Mouse (Mus musculus) midbrain, embryonic 15.5 days (tissue): Measurements from ENCODE around the gene Psmd3. TPM values are rescaled to one million over a fixed set of nuclear protein-coding genes. Genes with fewer than 3 reads are reported as not detected.
A peak's percentile ranks its signal among the peaks of the same experiment; 100 is the strongest.
"Not testable (repeated sequence)": the region's sequence is repeated elsewhere in the genome, so short reads cannot be mapped to it uniquely, and the experiment has no call there.

ENCODE experiments used
- ATAC-seq: fragments of 200-750 bp; cut with Nextera tagmentation; replicated peaks from 2 replicates; pipeline ENCODE4 v1.8.0; 2017; ENCODE audit warnings: moderate TSS enrichment
- H3K27ac ChIP-seq: fragments of 300-500 bp; sonication (generic); 2 replicates; pipeline ENCODE4 v1.5.1; 2015; ENCODE audit warnings: mild to moderate bottlenecking, inconsistent platforms
- H3K27me3 ChIP-seq: fragments of 300-500 bp; sonication (generic); replicated peaks from 2 replicates; pipeline ENCODE4 v1.6.1; 2015; ENCODE audit warnings: inconsistent platforms
- H3K36me3 ChIP-seq: fragments of 300-500 bp; sonication (generic); replicated peaks from 2 replicates; pipeline ENCODE4 v1.6.1; 2015; ENCODE audit warnings: inconsistent platforms
- H3K4me1 ChIP-seq: fragments of 300-500 bp; sonication (generic); 2 replicates; pipeline ENCODE4 v1.6.1; 2015; ENCODE audit warnings: inconsistent platforms
- H3K4me2 ChIP-seq: fragments of 300-500 bp; sonication (generic); 2 replicates; pipeline ENCODE4 v1.6.1; 2015; ENCODE audit warnings: inconsistent platforms, mild to moderate bottlenecking, moderate library complexity
- H3K4me3 ChIP-seq: fragments of 300-500 bp; sonication (generic); 2 replicates; pipeline ENCODE4 v1.5.1; 2015; ENCODE audit warnings: mild to moderate bottlenecking, inconsistent platforms
- H3K9ac ChIP-seq: fragments of 300-500 bp; sonication (generic); 2 replicates; pipeline ENCODE4 v1.6.1; 2015; ENCODE audit warnings: mild to moderate bottlenecking, inconsistent platforms
- H3K9me3 ChIP-seq: fragments of 300-500 bp; sonication (generic); 2 replicates; pipeline ENCODE4 v1.6.1; 2016; ENCODE audit warnings: inconsistent platforms
- WGBS: fragments of 180-500 bp; shearing (Covaris S2); methylation state at CpG from one replicate; pipeline ENCODE4 v1.1.7; 2015; ENCODE audit warnings: mixed read lengths; 5-methylcytosine and 5-hydroxymethylcytosine counted together
- polyA plus RNA-seq: library from polyadenylated mRNA; unstranded; fragments of >200 nt; fragmentation: Nextera tagmentation; extraction: Ambion mirVana; gene quantifications from 2 replicates; pipeline ENCODE4 v1.2.1, GENCODE M21; 2015

The Psmd3 gene
- polyA plus RNA-seq, 1 experiment from 2014 or later = 198 TPM

GRCm38 (mm10) chr11:98671857-98672256 lies 10.5 kb upstream of the Psmd3 start:
- Histone ChIP-seq H3K27ac (no peak overlapping the region), H3K4me3 (no peak overlapping the region), H3K9ac (no peak overlapping the region), H3K27me3 (no peaks in the 10 kb centered on the region; the same call in none of the 2 replicates), H3K36me3 (no peaks in the 10 kb centered on the region), H3K4me1 (no peaks in the 10 kb centered on the region), H3K9me3 (no peaks in the 10 kb centered on the region), H3K4me2 (no peak overlapping the region)
- no peak for ATAC-seq
- 58% methylated on average over 5 of the region's 5 CpGs for WGBS

DNA sequence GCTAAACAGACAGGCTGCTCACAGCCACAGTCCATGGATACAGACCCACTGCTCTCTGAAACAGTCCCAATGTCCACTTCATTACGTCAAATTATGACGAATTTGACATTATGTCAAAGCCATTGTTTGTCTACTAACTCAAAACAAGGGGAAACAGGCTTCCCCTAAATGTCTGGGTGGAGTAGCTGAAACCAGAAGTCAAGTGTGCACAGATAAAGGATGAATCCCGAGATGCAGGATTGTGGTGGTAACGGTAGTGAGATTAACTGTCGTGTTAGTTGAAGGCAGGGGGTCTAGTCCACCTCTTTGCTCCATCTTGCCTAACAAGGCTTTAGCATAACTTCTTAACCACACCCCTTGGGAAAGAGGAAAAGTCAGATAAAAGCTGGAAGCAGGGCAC lies 9.9 kb upstream of the Psmd3 start:
- no peak overlapping the region for H3K9ac ChIP-seq
- H3K4me1 ChIP-seq = no peaks in the 10 kb centered on the region
- H3K27me3 ChIP-seq = no peaks in the 10 kb centered on the region; the same call in none of the 2 replicates
- H3K36me3 ChIP-seq = no peaks in the 10 kb centered on the region
- H3K27ac ChIP-seq = no peak overlapping the region
- WGBS = 87% methylated on average over 5 of the region's 5 CpGs
- H3K4me2 ChIP-seq = no peak overlapping the region
- ATAC-seq = no peak
- no peak overlapping the region for H3K4me3 ChIP-seq
- no peaks in the 10 kb centered on the region for H3K9me3 ChIP-seq

- H3K9me3 ChIP-seq, H3K9ac ChIP-seq, H3K27me3 ChIP-seq, H3K27ac ChIP-seq, H3K4me1 ChIP-seq, H3K36me3 ChIP-seq, ATAC-seq, H3K4me3 ChIP-seq: not testable (repeated sequence)
- H3K4me2 ChIP-seq = 0 out of 2 replicates have a peak overlapping the region, but pooled peaks have one; percentile 14
- 5% methylated on average over 7 of the region's 7 CpGs for WGBS
Measured at GRCm38 (mm10) chr11:98673136-98673535, 9.2 kb upstream of the Psmd3 start.

DNA sequence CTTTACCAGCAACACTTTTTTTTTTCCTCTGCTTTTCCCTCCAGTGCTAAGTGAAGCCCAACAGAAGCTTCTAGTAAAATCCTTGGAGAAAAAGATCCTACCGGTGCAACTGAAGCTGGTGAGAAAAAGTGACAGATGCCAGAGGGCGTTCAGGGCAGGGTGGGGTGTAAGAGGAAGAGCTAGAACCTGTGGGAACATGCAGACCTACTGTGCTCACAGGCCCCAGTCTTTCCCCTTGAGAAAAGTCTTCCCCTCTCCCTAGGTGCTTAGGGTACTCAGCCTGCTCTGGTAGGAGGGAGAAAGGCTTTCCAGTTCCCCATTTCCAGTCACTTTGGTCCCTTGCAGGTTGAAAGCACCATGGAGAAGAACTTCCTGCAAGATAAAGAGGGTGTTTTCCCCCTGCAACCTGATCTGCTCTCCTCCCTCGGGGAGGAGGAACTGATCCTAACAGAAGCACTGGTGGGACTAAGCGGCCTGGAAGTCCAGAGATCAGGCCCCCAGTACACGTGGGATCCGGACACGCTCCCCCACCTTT lies 6.5 kb upstream of the Psmd3 start:
- Histone ChIP-seq H3K36me3 (no peaks in the 10 kb centered on the region), H3K27me3 (no peaks in the 10 kb centered on the region; the same call in 1 of the 2 replicates), H3K27ac (no peak overlapping the region), H3K9me3 (no peaks in the 10 kb centered on the region), H3K4me3 (no peak overlapping the region), H3K4me1 (no peaks in the 10 kb centered on the region), H3K4me2 (no peak overlapping the region), H3K9ac (no peak overlapping the region)
- ATAC-seq = no peak
- WGBS = 50% methylated on average over 7 of the region's 7 CpGs

- Histone ChIP-seq H3K27ac (no peak overlapping the region), H3K27me3 (no peaks in the 10 kb centered on the region), H3K36me3 (no peaks in the 10 kb centered on the region), H3K4me3 (no peak overlapping the region), H3K9ac (no peak overlapping the region), H3K4me1 (peaks cover 18% of the 10 kb centered on the region), H3K4me2 (no peak overlapping the region), H3K9me3 (no peaks in the 10 kb centered on the region)
- ATAC-seq = no peak
- 97% methylated on average over 1 of the region's 1 CpGs for WGBS
Measured at GRCm38 (mm10) chr11:98680023-98680422, 2.3 kb upstream of the Psmd3 start.

DNA sequence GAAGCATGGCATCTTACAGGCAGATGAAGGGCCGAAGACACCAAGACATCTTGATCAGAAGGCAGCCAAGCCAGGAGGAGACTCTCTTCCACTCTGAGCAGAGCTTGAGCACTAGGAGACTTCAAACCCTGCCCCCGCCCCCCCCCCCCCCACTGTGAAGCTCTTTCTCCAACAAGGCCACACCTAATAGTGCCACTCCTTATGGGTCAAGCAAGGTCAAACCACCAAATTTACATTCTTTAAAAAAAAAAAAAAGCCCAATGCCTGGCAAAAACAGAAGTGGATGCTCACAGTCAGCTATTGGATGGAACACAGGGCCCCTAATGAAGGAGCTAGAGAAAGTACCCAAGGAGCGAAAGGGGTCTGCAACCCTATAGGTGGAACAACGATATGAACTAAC lies 1.8 kb upstream of the Psmd3 start:
- ATAC-seq, H3K36me3 ChIP-seq, H3K9ac ChIP-seq, H3K4me3 ChIP-seq, H3K27ac ChIP-seq, H3K27me3 ChIP-seq, H3K9me3 ChIP-seq, H3K4me2 ChIP-seq: not testable (repeated sequence)
- WGBS = 88% methylated on average over 4 of the region's 4 CpGs
- H3K4me1 ChIP-seq = peaks cover 18% of the 10 kb centered on the region

DNA sequence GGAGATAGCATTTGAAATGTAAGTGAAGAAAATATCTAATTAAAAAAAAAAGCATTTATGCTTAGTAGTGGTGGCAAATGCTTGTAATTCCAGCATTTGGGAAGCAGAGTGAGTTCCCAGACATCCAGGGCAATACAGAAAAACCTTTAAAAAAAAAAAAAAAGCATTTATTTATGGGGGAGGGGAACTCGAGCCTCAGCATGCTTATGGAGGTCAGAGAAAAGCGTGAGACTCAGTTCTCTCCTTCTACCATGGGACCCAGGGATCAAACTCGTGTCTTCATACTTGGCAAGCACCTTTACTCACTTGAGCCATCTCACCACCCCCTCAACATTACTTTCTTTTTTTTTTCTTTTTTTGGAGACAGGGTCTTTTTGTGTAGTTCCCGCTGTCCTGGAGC lies 1.2 kb upstream of the Psmd3 start:
- Histone ChIP-seq H3K4me3 (peak overlapping the region; percentile 99; the same call in 1 of the 2 replicates), H3K36me3 (peaks cover 7% of the 10 kb centered on the region; the same call in 1 of the 2 replicates), H3K27me3 (no peaks in the 10 kb centered on the region), H3K9me3 (no peaks in the 10 kb centered on the region), H3K4me1 (peaks cover 18% of the 10 kb centered on the region), H3K27ac (no peak overlapping the region), H3K4me2 (no peak overlapping the region), H3K9ac (no peak overlapping the region)
- no peak for ATAC-seq
- 83% methylated on average over 4 of the region's 4 CpGs for WGBS

DNA sequence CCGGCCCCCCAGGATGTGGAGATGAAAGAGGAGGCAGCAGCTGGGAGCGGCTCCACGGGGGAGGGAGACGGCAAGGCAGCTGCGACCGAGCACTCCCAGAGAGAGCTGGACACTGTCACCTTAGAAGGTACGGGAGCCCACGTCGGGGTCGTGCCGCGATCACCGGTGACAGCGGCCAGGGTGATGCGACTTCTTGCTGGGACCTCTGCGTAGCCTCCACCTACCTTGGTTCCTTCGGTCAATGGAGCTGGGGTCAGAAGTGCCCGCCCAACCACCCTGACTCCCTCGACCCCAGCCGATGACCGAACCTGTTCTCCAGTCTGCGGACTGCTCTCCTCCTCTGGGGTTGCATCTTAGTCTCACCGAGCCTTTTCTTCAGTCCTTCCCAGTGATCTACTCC lies 457 bp downstream of the Psmd3 start:
- peaks cover 18% of the 10 kb centered on the region for H3K4me1 ChIP-seq
- H3K4me3 ChIP-seq = peak overlapping the region; percentile 99
- peak overlapping the region; percentile 81 for H3K4me2 ChIP-seq
- 0% methylated on average over 23 of the region's 23 CpGs for WGBS
- peak overlapping the region; percentile 99 for H3K9ac ChIP-seq
- peak; percentile 37 for ATAC-seq
- peaks cover 20% of the 10 kb centered on the region for H3K36me3 ChIP-seq
- no peaks in the 10 kb centered on the region for H3K9me3 ChIP-seq
- H3K27ac ChIP-seq = peak overlapping the region; percentile 86
- H3K27me3 ChIP-seq = no peaks in the 10 kb centered on the region

DNA sequence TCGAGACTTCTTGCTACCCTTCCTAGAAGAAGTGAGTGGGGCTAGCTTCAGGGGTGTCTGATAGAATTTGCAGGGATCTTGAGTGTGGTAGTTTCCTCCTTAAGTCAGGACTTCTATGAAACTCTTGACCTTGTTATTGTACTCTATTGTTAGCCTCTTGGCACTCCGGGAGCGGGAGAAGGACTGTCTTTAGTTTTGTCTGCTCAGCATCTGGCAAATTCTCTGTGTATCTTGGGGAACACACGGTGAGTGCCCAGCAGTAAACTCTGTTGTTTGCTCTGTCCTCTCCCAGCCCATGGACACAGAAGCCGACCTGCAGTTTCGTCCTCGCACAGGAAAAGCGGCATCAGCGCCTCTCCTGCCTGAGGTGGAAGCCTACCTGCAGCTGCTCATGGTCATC lies 3.3 kb downstream of the Psmd3 start:
- 91% methylated on average over 9 of the region's 9 CpGs for WGBS
- no peaks in the 10 kb centered on the region for H3K27me3 ChIP-seq
- peaks cover 38% of the 10 kb centered on the region for H3K36me3 ChIP-seq
- H3K27ac ChIP-seq = no peak overlapping the region
- H3K9me3 ChIP-seq = no peaks in the 10 kb centered on the region
- peaks cover 18% of the 10 kb centered on the region for H3K4me1 ChIP-seq
- no peak overlapping the region for H3K9ac ChIP-seq
- ATAC-seq = no peak
- H3K4me3 ChIP-seq = no peak overlapping the region
- no peak overlapping the region for H3K4me2 ChIP-seq

- peaks cover 13% of the 10 kb centered on the region for H3K4me1 ChIP-seq
- peaks cover 51% of the 10 kb centered on the region for H3K36me3 ChIP-seq
- no peak overlapping the region for H3K27ac ChIP-seq
- no peak overlapping the region for H3K4me2 ChIP-seq
- no peak overlapping the region for H3K9ac ChIP-seq
- ATAC-seq = no peak
- no peaks in the 10 kb centered on the region for H3K27me3 ChIP-seq
- no peak overlapping the region for H3K4me3 ChIP-seq
- no peaks in the 10 kb centered on the region for H3K9me3 ChIP-seq
- 81% methylated on average over 4 of the region's 4 CpGs for WGBS
Measured at GRCm38 (mm10) chr11:98686976-98687375, 4.6 kb downstream of the Psmd3 start.

- no peak overlapping the region for H3K9ac ChIP-seq
- H3K4me1 ChIP-seq = peaks cover 12% of the 10 kb centered on the region
- H3K4me2 ChIP-seq = no peak overlapping the region
- no peak overlapping the region for H3K27ac ChIP-seq
- H3K4me3 ChIP-seq = no peak overlapping the region
- ATAC-seq = no peak
- 88% methylated on average over 8 of the region's 8 CpGs for WGBS
- H3K9me3 ChIP-seq = no peaks in the 10 kb centered on the region
- no peaks in the 10 kb centered on the region for H3K27me3 ChIP-seq
- H3K36me3 ChIP-seq = peaks cover 54% of the 10 kb centered on the region
Measured at GRCm38 (mm10) chr11:98688009-98688408, 5.7 kb downstream of the Psmd3 start.

- ATAC-seq = no peak
- H3K4me3 ChIP-seq = no peak overlapping the region
- peaks cover 49% of the 10 kb centered on the region for H3K36me3 ChIP-seq
- H3K9me3 ChIP-seq = no peaks in the 10 kb centered on the region
- H3K27ac ChIP-seq = no peak overlapping the region
- WGBS = 75% methylated on average over 13 of the region's 13 CpGs
- no peak overlapping the region for H3K9ac ChIP-seq
- no peak overlapping the region for H3K4me2 ChIP-seq
- no peaks in the 10 kb centered on the region for H3K27me3 ChIP-seq
- H3K4me1 ChIP-seq = no peaks in the 10 kb centered on the region
Measured at GRCm38 (mm10) chr11:98693201-98693600, 10.8 kb downstream of the Psmd3 start.

DNA sequence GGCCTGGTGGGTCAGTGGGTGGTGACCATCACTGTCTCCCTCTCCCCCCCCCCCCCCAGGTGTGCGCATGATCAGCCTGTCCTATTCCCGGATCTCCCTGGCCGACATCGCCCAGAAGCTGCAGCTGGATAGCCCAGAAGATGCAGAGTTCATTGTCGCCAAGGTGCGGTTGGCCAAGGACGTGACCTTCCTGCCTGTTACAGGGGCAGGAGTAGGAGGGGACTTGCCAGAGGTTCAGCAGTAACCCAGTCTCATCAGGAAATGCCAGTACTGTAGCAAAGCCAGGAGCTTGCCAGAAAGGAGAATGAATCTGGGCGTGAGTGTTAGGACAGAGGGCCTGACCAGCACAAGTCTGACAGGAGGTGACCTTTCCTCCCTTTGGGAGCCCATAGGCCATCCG lies 11.4 kb downstream of the Psmd3 start:
- Histone ChIP-seq H3K4me1 (no peaks in the 10 kb centered on the region), H3K4me2 (no peak overlapping the region), H3K27me3 (no peaks in the 10 kb centered on the region), H3K4me3 (no peak overlapping the region), H3K27ac (no peak overlapping the region), H3K9ac (no peak overlapping the region), H3K36me3 (peaks cover 46% of the 10 kb centered on the region), H3K9me3 (no peaks in the 10 kb centered on the region)
- ATAC-seq = no peak
- 90% methylated on average over 9 of the region's 9 CpGs for WGBS
